Mouse (Mus musculus): ENCODE results near the gene Foxo4. TPM values are rescaled to one million over a fixed set of nuclear protein-coding genes. Genes with fewer than 3 reads are reported as not detected.

Gene Foxo4
- polyA plus RNA-seq, 1 experiment from 2014 or later = 4.7 TPM

DNA sequence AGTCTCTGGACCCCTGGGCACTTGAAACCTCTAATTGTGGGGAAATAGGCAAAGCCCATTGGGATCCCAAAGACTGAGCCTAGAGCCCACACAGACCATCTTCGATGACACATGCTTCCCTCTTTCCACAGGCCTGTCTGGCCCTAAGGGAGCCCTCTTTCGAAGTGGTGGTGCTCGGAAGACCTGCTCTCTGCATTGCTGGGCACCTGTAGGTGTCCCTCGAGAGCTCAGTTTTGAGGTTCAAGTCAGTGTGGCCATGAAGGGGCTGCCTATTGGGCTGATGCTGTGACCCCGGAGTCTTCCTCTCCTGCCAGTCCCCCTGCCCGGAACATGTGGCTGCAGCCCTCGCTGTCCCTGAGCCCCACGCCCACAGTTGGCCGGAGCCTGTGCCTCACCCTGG is 47.3 kb downstream of the Foxo4 start:
- Histone ChIP-seq H3K9me3 (replicated peaks) (no peaks in the 10 kb centered on the region), H3K27ac (no peak overlapping the region), H3K4me3 (no peak overlapping the region), H3K27me3 (ENCODE audit: low read depth, poor library complexity, severe bottlenecking) (peaks cover 99% of the 10 kb centered on the region), H3K36me3 (peaks cover 14% of the 10 kb centered on the region), H3K4me1 (peaks cover 30% of the 10 kb centered on the region)
- 71% methylated on average over 9 of the region's 9 CpGs for WGBS
- DNase-seq (ENCODE audit: low spot score) = no peak

DNA sequence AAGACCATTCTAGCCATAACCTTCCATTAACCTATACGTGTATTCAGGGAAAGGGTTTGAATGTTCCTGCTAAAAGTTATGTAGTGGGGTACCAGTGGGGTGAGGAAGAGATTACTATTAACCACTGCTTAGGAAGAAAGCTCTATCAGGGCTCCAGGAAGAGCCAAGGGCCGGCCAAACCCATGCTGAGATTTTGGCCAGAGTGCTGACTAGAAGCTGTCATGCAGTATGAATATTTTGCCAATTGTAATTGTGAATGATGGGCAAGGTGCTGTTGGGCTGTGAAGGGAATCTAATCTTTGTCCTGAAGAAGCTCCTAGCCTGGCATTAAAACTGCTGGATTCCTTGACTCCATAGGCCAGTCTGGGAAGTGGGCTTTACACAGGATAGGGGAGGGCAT is 50.3 kb downstream of the Foxo4 start:
- no peak overlapping the region for H3K27ac ChIP-seq
- no peak for DNase-seq (ENCODE audit: low spot score)
- no peaks in the 10 kb centered on the region for H3K36me3 ChIP-seq
- H3K4me3 ChIP-seq = no peak overlapping the region
- 54% methylated on average over 2 of the region's 2 CpGs for WGBS
- no peaks in the 10 kb centered on the region for H3K9me3 ChIP-seq (replicated peaks)
- peaks cover 19% of the 10 kb centered on the region for H3K4me1 ChIP-seq
- peaks cover 100% of the 10 kb centered on the region for H3K27me3 ChIP-seq (ENCODE audit: low read depth, poor library complexity, severe bottlenecking)

DNA sequence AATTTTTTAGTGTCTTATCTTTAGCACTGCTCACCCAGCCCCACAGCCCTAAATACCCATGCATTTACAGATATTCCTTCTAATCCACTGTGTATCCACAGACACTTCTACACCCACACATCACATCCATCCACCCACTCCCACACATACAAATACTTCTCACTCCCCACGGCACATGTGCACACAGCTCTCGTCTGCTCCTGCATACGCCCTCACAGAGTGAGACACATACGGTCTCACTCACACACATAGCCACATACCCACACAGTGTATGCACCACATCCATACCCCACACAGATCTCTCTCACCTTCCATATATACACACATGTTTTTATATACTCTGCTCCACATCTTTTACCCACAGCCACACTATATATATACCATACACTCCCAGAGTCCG is 55.0 kb downstream of the Foxo4 start:
- Histone ChIP-seq H3K27ac (no peak overlapping the region), H3K4me1 (0 out of 2 replicates have a peak, but pooled peaks cover under 1% of the 10 kb centered on the region), H3K9me3 (replicated peaks) (no peaks in the 10 kb centered on the region), H3K4me3 (no peak overlapping the region), H3K27me3 (ENCODE audit: low read depth, poor library complexity, severe bottlenecking) (peaks cover 99% of the 10 kb centered on the region), H3K36me3 (no peaks in the 10 kb centered on the region)
- no peak for DNase-seq (ENCODE audit: low spot score)
- WGBS = 91% methylated on average over 5 of the region's 5 CpGs

Other genes with a start within 250 kb of the Foxo4 start
- 0.04 and 0.05 TPM in 2 replicates for gene Tex11, start 194.9 kb upstream of the Foxo4 start, polyA plus RNA-seq (2016; fragmentation: Nextera tagmentation; extraction: Ambion mirVana)
- gene Slc7a3, start 168.5 kb upstream of the Foxo4 start, polyA plus RNA-seq (2016; fragmentation: Nextera tagmentation; extraction: Ambion mirVana) = 0.65 and 1.1 TPM in 2 replicates
- gene Snx12, start 32.0 kb upstream of the Foxo4 start, polyA plus RNA-seq (2016; fragmentation: Nextera tagmentation; extraction: Ambion mirVana) = 49.2 and 50.4 TPM in 2 replicates
- gene Gm614, start 9.5 kb downstream of the Foxo4 start, polyA plus RNA-seq (2016; fragmentation: Nextera tagmentation; extraction: Ambion mirVana) = not detected in 2 replicates
- 4.8 and 4.9 TPM in 2 replicates for gene Il2rg, start 13.7 kb downstream of the Foxo4 start, polyA plus RNA-seq (2016; fragmentation: Nextera tagmentation; extraction: Ambion mirVana)
- gene Gm20489, start 14.5 kb downstream of the Foxo4 start, polyA plus RNA-seq (2016; fragmentation: Nextera tagmentation; extraction: Ambion mirVana) = not detected in 2 replicates
- gene Med12, start 19.5 kb downstream of the Foxo4 start, polyA plus RNA-seq (2016; fragmentation: Nextera tagmentation; extraction: Ambion mirVana) = 35.9 and 42.9 TPM in 2 replicates
- 1.6 and 7.8 TPM in 2 replicates for gene Nlgn3, start 44.6 kb downstream of the Foxo4 start, polyA plus RNA-seq (2016; fragmentation: Nextera tagmentation; extraction: Ambion mirVana)
- not detected in 2 replicates for gene Gjb1, start 121.8 kb downstream of the Foxo4 start, polyA plus RNA-seq (2016; fragmentation: Nextera tagmentation; extraction: Ambion mirVana)
- 23.0 and 30.8 TPM in 2 replicates for gene Zmym3, start 166.3 kb downstream of the Foxo4 start, polyA plus RNA-seq (2016; fragmentation: Nextera tagmentation; extraction: Ambion mirVana)
- gene Nono, start 174.8 kb downstream of the Foxo4 start, polyA plus RNA-seq (2016; fragmentation: Nextera tagmentation; extraction: Ambion mirVana) = 627 and 644 TPM in 2 replicates
- gene Itgb1bp2, start 194.6 kb downstream of the Foxo4 start, polyA plus RNA-seq (2016; fragmentation: Nextera tagmentation; extraction: Ambion mirVana) = 2.2 and 2.9 TPM in 2 replicates

Measured in limb, embryonic 10.5 days (tissue).